Mouse (Mus musculus) heart, embryonic 16.5 days (tissue): ENCODE measurements around the gene Krt4. TPM values are rescaled to one million over a fixed set of nuclear protein-coding genes. Genes with fewer than 3 reads are reported as not detected.

Experiments used
- ATAC-seq: fragments of 200-750 bp; cut with Nextera tagmentation; replicated peaks from 2 replicates; pipeline ENCODE4 v1.8.0; 2017; ENCODE audit warnings: moderate number of reproducible peaks; ENCODE audit not compliant: insufficient read depth, low FRiP score; ENCODE audit errors: extremely low read depth
- H3K27ac ChIP-seq: fragments of 300-500 bp; sonication (generic); 2 replicates; pipeline ENCODE4 v1.5.1; 2014; ENCODE audit warnings: mild to moderate bottlenecking, low read length, control low read depth, moderate library complexity
- H3K27me3 ChIP-seq: fragments of 300-500 bp; sonication (generic); 2 replicates; pipeline ENCODE4 v1.6.1; 2014; ENCODE audit warnings: low read length, mixed read lengths; ENCODE audit not compliant: control insufficient read depth, insufficient read depth
- H3K36me3 ChIP-seq: fragments of 300-500 bp; sonication (generic); 2 replicates; pipeline ENCODE4 v1.6.1; 2014; ENCODE audit not compliant: control insufficient read depth, insufficient read depth
- H3K4me1 ChIP-seq: fragments of 300-500 bp; sonication (generic); 2 replicates; pipeline ENCODE4 v1.6.1; 2014; ENCODE audit warnings: low read length, mixed read lengths; ENCODE audit not compliant: control insufficient read depth, insufficient read depth
- H3K4me2 ChIP-seq: fragments of 300-500 bp; sonication (generic); 2 replicates; pipeline ENCODE4 v1.6.1; 2014; ENCODE audit warnings: low read depth, mild to moderate bottlenecking, control low read depth, low read length
- H3K4me3 ChIP-seq: fragments of 300-500 bp; sonication (generic); 2 replicates; pipeline ENCODE4 v1.5.1; 2014; ENCODE audit warnings: mild to moderate bottlenecking, control low read depth, low read length
- H3K9ac ChIP-seq: fragments of 300-500 bp; sonication (generic); 2 replicates; pipeline ENCODE4 v1.6.1; 2014; ENCODE audit warnings: low read length, control low read depth
- H3K9me3 ChIP-seq: fragments of 300-500 bp; sonication (generic); replicated peaks from 2 replicates; pipeline ENCODE4 v1.6.1; 2016; ENCODE audit warnings: low read length; ENCODE audit not compliant: control insufficient read depth
- WGBS: fragments of 180-500 bp; shearing (Covaris S2); extraction: QIAGEN DNeasy Blood & Tissue Kit; methylation state at CpG from one replicate; pipeline ENCODE4 v1.1.7; 2014; 5-methylcytosine and 5-hydroxymethylcytosine counted together
- polyA plus RNA-seq: library from polyadenylated mRNA; unstranded; fragments of >200 nt; fragmentation: Nextera tagmentation; extraction: Ambion mirVana; gene quantifications from 2 replicates; pipeline ENCODE4 v1.2.1, GENCODE M21; 2015

Krt4 gene
- polyA plus RNA-seq, 1 experiment from 2014 or later: 1.4 TPM

DNA sequence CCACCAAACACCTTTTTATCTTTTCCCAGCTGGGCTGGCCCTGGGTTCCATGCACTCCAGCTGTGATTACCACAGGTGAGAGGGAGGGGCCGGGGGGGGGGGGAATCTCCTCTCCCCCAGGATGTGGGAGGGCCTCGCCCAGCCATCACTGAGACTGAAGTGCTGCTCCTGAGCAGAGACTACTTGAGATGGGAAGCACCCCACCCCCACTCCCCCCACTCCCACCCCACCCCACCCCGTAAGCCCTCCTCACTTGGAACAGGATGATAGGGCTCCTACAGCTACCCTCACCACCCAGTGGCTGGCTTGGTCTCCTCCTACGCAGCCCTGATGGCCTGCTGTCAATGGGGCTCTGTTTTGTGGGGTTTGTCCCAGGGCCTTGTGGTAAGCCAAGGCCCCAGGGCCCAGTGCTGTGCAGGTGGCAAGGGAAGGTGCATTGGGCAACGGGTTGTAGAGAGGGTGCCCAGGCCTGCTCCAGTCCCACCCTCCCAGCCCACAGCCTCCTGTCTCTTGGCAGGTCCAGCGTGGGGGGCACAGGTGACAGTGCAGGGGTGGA, 15.8 kb upstream of the Krt4 start, which contains the start of gene Krt79:
Gene Krt79, minus strand, starts transcription at position 51 of the 556 bp plus-strand sequence.
- Histone ChIP-seq H3K27me3 (no peaks in the 10 kb centered on the region; the same call in 1 of the 2 replicates), H3K9me3 (no peaks in the 10 kb centered on the region), H3K27ac (no peak within 1 kb of the TSS), H3K4me2 (no peak within 1 kb of the TSS), H3K9ac (no peak within 1 kb of the TSS), H3K4me3 (no peak within 1 kb of the TSS), H3K4me1 (peaks cover 4% of the 10 kb centered on the region), H3K36me3 (no peaks in the 10 kb centered on the region)
- no peak for ATAC-seq
- 54% methylated on average over 6 of the region's 6 CpGs for whole genome bisulfite sequencing

DNA sequence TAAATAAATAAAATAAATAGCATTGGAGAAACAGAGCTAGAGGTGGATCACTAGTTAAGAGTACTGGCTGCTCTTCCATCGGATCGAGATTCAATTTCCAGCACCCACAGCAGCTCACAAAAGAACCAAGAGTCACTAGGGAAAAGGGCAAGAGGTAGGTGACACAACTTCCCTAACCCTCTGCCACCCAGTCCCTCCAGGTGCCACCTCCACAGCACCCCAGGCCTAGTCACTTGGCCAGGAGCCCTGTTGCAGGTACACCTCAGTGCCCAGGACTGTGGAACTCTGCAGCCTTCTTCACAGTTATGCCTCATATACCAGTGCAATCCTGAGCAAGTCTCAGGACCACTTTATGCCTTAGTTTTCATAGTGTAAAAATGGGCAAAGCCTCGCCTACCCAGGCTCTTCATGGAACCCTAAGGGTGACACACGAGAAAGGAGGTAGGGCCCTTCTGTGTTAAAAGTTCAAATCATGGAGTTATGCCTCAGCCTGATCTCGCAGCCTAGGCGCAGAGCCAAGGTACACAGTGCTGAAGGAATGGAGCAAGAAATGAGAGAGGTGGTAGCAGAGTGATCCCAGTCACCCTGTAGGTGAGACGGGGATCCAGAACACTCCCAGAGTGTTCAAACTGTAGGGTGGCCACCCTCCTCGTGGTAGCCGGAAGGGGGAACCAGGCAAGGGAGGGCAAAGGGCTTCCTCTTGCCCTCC, 14.2 kb upstream of the Krt4 start:
- Histone ChIP-seq H3K36me3 (no peaks in the 10 kb centered on the region), H3K4me1 (no peaks in the 10 kb centered on the region), H3K9ac (no peak overlapping the region), H3K9me3 (no peaks in the 10 kb centered on the region), H3K27ac (no peak overlapping the region), H3K4me2 (no peak overlapping the region), H3K27me3 (no peaks in the 10 kb centered on the region; the same call in 1 of the 2 replicates), H3K4me3 (no peak overlapping the region)
- WGBS: 63% methylated on average over 9 of the region's 9 CpGs
- no peak for ATAC-seq

DNA sequence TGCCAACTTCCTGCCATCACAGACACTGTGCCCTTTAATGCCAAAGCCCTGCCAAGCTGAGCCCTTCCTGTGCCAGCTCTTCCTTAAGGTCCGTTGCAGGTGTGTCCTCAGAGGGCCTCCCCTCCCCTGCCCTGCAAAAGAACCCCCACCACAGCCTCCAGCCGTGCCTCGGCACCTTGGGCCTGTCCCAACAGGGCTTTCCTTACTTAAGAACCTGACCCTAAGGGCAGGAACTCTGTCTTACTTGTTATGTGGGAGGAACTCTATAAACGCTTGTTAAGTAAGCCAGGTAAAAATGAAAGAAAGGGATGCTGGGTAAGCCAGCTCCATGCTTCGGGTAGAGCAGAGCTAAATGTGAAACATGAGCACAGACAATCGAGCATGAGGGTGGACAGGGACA, 8.5 kb upstream of the Krt4 start:
- peaks cover 7% of the 10 kb centered on the region; the same call in 1 of the 2 replicates for H3K4me1 ChIP-seq
- H3K9ac ChIP-seq: no peak overlapping the region
- no peak overlapping the region for H3K27ac ChIP-seq
- H3K4me2 ChIP-seq: no peak overlapping the region
- no peak overlapping the region for H3K4me3 ChIP-seq
- H3K9me3 ChIP-seq: no peaks in the 10 kb centered on the region
- peaks cover 22% of the 10 kb centered on the region for H3K27me3 ChIP-seq
- 67% methylated on average over 6 of the region's 6 CpGs for WGBS
- ATAC-seq: no peak
- no peaks in the 10 kb centered on the region for H3K36me3 ChIP-seq

DNA sequence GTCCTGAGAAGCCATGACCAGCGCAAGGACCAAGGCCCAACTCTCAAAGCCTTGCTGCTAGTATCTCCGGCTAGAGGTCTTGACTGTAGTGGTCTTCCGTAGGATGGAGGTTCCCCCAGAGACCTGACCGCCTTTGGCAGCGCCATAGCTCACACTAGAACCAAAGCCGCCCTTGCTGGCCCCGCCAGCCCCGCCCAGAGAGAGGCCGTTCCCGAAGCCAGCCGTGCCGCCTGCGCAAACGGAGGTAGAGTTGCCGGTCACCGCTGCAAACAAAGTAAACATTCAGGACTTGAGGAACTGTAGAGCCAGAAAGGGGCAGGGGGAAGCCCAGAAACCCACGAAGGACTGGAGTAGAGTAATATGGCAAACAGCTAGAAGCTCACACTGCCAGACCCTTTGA, 5.1 kb upstream of the Krt4 start:
- Histone ChIP-seq H3K9me3 (no peaks in the 10 kb centered on the region), H3K4me3 (peak overlapping the region; percentile 36), H3K9ac (0 out of 2 replicates have a peak overlapping the region, but pooled peaks have one; percentile 39), H3K4me2 (peak overlapping the region; percentile 58), H3K27me3 (peaks cover 22% of the 10 kb centered on the region), H3K36me3 (no peaks in the 10 kb centered on the region), H3K4me1 (peaks cover 7% of the 10 kb centered on the region; the same call in 1 of the 2 replicates), H3K27ac (no peak overlapping the region)
- ATAC-seq: no peak
- 2% methylated on average over 17 of the region's 17 CpGs for WGBS

DNA sequence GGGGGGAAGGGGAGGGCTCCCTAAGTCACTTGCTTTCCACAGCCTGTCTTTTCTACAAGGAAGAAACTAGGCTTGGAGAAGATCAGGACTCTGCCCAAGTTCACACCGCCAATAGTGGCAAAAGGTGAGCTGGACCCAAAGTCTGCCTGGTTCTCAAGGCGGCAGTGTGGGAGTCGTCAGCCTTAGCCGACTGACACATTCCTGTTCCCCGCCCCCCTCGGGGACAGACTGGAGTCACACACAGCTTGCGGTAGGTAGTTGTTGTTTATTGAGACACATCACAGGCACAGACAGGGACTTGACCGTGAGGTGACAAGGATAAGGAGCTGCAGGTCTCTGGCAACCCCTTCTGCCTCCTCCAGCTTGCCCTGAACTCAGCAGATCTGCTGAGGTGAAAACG, 4.6 kb upstream of the Krt4 start:
- WGBS: 15% methylated on average over 9 of the region's 9 CpGs

DNA sequence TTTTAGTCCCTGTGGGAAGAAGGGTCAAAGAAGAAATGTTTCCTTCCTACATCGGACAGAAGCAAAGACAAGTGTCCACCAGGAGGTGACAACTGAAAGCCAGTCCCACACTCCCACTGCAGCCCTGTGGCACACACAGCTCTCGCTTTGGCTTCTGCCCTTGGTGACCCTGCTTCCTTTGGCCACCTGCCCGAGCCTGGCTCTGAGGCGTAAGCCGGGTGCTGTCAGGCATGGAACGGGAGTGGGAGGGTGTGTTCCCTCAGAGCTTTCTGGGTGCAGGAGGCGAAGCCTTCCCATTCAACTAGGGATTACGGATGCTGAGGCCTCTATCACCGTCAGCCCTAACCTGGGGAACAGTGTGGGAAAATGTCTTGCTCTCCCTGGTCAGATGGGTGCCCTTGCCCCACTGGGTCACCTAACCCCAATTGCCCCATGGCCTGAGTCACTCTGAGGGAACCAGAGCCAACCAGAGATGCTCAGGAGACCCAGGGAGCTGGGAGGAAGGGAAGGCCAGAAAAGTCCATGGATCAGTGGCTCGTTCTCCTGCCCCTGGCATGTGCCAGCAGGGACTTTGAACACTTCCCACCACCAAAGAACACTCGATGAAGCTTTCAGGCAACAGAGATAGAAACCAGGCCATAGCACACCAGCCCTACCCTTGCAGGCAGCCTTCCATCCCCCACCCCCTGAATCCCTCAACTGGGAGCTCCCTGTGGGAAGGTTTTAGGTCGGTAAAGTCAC, 3.0 kb upstream of the Krt4 start:
- Histone ChIP-seq H3K36me3 (no peaks in the 10 kb centered on the region), H3K27me3 (peaks cover 20% of the 10 kb centered on the region), H3K4me1 (peaks cover 7% of the 10 kb centered on the region; the same call in 1 of the 2 replicates), H3K9ac (no peak overlapping the region), H3K9me3 (no peaks in the 10 kb centered on the region), H3K27ac (no peak overlapping the region), H3K4me2 (no peak overlapping the region), H3K4me3 (no peak overlapping the region)
- no peak for ATAC-seq
- 59% methylated on average over 12 of the region's 12 CpGs for WGBS

More for the DNA sequence above, 4.6 kb upstream of the Krt4 start:
- Histone ChIP-seq H3K9ac (no peak overlapping the region), H3K4me3 (no peak overlapping the region), H3K27me3 (peaks cover 22% of the 10 kb centered on the region), H3K36me3 (no peaks in the 10 kb centered on the region), H3K4me1 (peaks cover 7% of the 10 kb centered on the region; the same call in 1 of the 2 replicates), H3K27ac (no peak overlapping the region), H3K9me3 (no peaks in the 10 kb centered on the region), H3K4me2 (peak overlapping the region; percentile 58)
- no peak for ATAC-seq

DNA sequence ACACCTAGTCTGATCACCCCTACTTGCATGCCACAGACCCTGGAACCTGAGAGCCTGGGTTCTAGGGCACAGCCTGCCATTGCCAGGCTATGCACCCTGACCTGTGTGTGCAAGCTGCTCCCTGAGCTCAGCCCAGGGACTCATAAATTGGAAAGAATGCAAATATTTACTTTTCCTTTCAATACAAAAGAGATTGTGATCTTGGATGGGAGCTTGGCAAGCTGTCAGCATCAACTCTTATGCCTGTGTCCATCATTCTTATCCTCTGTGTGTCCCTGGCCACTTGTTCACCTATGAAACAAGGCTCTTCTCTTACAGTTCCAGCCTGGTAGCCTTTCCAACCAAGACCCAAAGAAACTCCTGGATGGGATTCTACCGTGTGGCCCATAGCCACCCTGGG, 506 bp upstream of the Krt4 start:
- 76% methylated on average over 1 of the region's 1 CpGs for WGBS

DNA sequence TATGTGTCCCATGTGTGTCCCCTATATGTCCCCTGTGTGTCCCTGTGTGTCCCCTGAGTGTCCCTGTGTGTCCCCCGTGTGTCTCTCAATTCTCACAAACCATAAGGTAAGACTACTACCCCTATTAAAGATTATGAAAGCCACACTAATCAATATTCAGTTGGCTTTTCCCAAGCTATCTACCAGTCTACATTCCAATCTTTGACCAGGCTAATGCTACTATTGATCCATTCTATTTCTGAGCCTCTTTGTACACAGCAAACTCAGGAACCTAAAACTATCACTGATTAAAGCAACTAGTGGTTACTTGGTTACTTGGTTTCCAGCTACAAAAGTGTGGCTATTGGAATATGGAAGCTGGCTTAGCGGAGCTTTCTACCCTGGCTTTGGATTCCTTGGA, 2.2 kb downstream of the Krt4 start:
- Histone ChIP-seq H3K9me3 (no peaks in the 10 kb centered on the region), H3K4me3 (no peak overlapping the region), H3K4me2 (no peak overlapping the region), H3K27me3 (no peaks in the 10 kb centered on the region), H3K36me3 (no peaks in the 10 kb centered on the region), H3K27ac (no peak overlapping the region), H3K9ac (no peak overlapping the region), H3K4me1 (no peaks in the 10 kb centered on the region)
- 77% methylated on average over 2 of the region's 2 CpGs for whole genome bisulfite sequencing
- no peak for ATAC-seq

More for the DNA sequence above, 506 bp upstream of the Krt4 start:
- H3K27ac ChIP-seq: no peak overlapping the region
- H3K4me1 ChIP-seq: peaks cover 5% of the 10 kb centered on the region; the same call in 1 of the 2 replicates
- no peaks in the 10 kb centered on the region for H3K9me3 ChIP-seq
- H3K4me3 ChIP-seq: no peak overlapping the region
- H3K36me3 ChIP-seq: no peaks in the 10 kb centered on the region
- ATAC-seq: no peak
- H3K27me3 ChIP-seq: peaks cover 11% of the 10 kb centered on the region
- no peak overlapping the region for H3K9ac ChIP-seq
- no peak overlapping the region for H3K4me2 ChIP-seq

DNA sequence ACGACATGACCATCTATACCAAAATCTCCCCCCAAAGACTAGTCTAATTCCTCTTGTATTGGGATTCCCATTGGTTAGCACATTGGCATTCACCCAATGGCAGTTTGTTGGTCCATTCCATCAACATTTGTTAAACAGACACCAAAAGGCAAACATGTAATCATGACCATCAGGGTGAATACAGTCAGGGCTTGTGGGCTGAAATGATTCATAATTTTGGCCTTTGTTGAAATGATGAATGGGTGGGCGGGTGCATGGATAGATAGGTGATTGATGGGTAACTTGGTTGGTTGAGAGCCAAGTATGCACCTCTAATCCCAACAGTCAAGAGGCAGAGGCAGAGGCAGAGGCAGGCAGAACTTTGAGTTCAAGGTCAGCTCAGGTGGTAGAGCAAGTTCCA, 8.5 kb downstream of the Krt4 start:
- no peaks in the 10 kb centered on the region for H3K36me3 ChIP-seq
- H3K4me3 ChIP-seq: no peak overlapping the region
- WGBS: 61% methylated on average over 2 of the region's 2 CpGs
- H3K27ac ChIP-seq: no peak overlapping the region
- ATAC-seq: no peak
- H3K9ac ChIP-seq: no peak overlapping the region
- H3K4me2 ChIP-seq: no peak overlapping the region
- no peaks in the 10 kb centered on the region for H3K27me3 ChIP-seq
- no peaks in the 10 kb centered on the region for H3K9me3 ChIP-seq
- H3K4me1 ChIP-seq: no peaks in the 10 kb centered on the region
